Mouse (Mus musculus) limb, embryonic 13.5 days (tissue): Measurements from ENCODE around the gene Kirrel3. TPM values are rescaled to one million over a fixed set of nuclear protein-coding genes. Genes with fewer than 3 reads are reported as not detected.

ENCODE experiments used
- ATAC-seq: fragments of 200-750 bp; cut with Nextera tagmentation; 2 replicates; pipeline ENCODE4 v1.8.0; 2017; ENCODE audit warnings: low read depth, moderate number of reproducible peaks, moderate TSS enrichment; ENCODE audit not compliant: low FRiP score
- H3K27ac ChIP-seq: fragments of 300-500 bp; sonication (generic); 2 replicates; pipeline ENCODE4 v1.5.1; 2015; ENCODE audit warnings: inconsistent platforms, mild to moderate bottlenecking, moderate library complexity
- H3K27me3 ChIP-seq: fragments of 300-500 bp; sonication (generic); 2 replicates; pipeline ENCODE4 v1.6.1; 2015; ENCODE audit warnings: mild to moderate bottlenecking, inconsistent platforms
- H3K36me3 ChIP-seq: fragments of 300-500 bp; sonication (generic); 2 replicates; pipeline ENCODE4 v1.6.1; 2015; ENCODE audit warnings: inconsistent platforms, mild to moderate bottlenecking, moderate library complexity
- H3K4me1 ChIP-seq: fragments of 300-500 bp; sonication (generic); 2 replicates; pipeline ENCODE4 v1.6.1; 2015; ENCODE audit warnings: inconsistent platforms
- H3K4me2 ChIP-seq: fragments of 300-500 bp; sonication (generic); replicated peaks from 2 replicates; pipeline ENCODE4 v1.6.1; 2015; ENCODE audit warnings: inconsistent platforms, mild to moderate bottlenecking, moderate library complexity
- H3K4me3 ChIP-seq: fragments of 300-500 bp; sonication (generic); 2 replicates; pipeline ENCODE4 v1.5.1; 2015; ENCODE audit warnings: moderate library complexity, mild to moderate bottlenecking, inconsistent platforms
- H3K9ac ChIP-seq: fragments of 300-500 bp; sonication (generic); 2 replicates; pipeline ENCODE4 v1.6.1; 2015; ENCODE audit warnings: mild to moderate bottlenecking, inconsistent platforms
- H3K9me3 ChIP-seq: fragments of 300-500 bp; sonication (generic); 2 replicates; pipeline ENCODE4 v1.6.1; 2016; ENCODE audit warnings: inconsistent platforms
- WGBS: fragments of 180-500 bp; shearing (Covaris S2); methylation state at CpG from one replicate; pipeline ENCODE4 v1.1.7; 2015; 5-methylcytosine and 5-hydroxymethylcytosine counted together
- polyA plus RNA-seq: library from polyadenylated mRNA; unstranded; fragments of >200 nt; fragmentation: Nextera tagmentation; extraction: Ambion mirVana; gene quantifications from 2 replicates; pipeline ENCODE4 v1.2.1, GENCODE M21; 2015

Gene Kirrel3
- polyA plus RNA-seq, 1 experiment from 2014 or later, result 20.8 TPM

DNA sequence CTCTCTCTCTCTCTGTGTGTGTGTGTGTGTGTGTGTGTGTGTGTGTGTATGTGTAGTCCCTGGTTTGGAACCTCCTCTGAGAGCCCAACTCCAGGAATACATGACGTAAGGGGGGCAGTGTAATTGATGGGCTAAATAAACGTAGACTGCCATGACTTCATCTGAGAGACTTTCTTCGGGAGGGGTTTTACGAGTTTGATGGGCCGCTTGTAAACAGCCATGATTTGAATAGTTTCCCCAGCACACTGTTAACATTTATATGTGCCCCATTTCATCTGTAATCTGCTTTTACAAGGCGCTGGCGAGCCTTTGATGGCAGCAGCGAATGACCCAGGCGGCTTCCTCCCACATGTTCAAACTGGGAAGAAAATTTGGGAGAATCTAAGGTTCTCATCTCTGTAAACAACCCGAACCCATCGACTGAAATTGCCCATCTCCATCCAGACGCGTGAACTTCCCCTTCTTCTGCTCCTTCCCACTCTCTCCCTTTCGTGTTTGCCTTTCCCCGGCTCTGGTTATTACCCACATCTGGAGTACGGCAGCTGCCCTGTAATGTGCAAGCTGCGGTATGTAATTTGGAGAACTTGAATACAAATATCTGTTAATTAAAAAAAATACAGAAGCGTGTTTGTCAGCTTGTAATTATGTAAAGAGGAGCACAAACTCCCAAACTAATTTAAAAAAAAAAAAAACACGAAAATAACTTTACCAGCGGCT is 34.7 kb downstream of the Kirrel3 start:
- H3K4me2 ChIP-seq, result peak overlapping the region; percentile 52
- peaks cover 17% of the 10 kb centered on the region; the same call in 1 of the 2 replicates for H3K4me1 ChIP-seq
- ATAC-seq, result peak; percentile 69; the same call in 1 of the 2 replicates
- no peak overlapping the region for H3K27ac ChIP-seq
- no peaks in the 10 kb centered on the region for H3K9me3 ChIP-seq
- H3K4me3 ChIP-seq, result peak overlapping the region; percentile 10; the same call in 1 of the 2 replicates
- 19% methylated on average over 20 of the region's 20 CpGs for WGBS
- H3K27me3 ChIP-seq, result peaks cover 22% of the 10 kb centered on the region
- no peak overlapping the region for H3K9ac ChIP-seq
- no peaks in the 10 kb centered on the region for H3K36me3 ChIP-seq

DNA sequence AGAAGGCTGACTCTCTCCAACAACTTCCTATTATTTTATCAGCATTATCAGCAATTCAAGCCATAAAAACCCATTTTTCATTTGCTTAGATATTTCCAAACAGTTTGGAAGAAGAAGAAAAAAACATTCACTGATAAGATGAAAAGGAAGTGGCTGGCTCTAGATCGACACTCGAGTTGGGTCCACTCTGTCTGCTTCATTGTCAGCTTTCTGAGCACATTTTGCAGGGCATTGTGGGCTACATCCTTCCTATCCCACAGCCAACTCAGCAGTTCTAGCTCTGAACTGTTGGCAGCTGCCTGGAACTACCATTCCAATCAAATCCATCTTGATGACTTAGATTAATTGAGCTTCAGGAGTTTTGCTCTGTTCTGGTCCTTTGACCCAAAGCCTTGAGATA is 40.0 kb downstream of the Kirrel3 start:
- WGBS, result 79% methylated on average over 2 of the region's 2 CpGs

DNA sequence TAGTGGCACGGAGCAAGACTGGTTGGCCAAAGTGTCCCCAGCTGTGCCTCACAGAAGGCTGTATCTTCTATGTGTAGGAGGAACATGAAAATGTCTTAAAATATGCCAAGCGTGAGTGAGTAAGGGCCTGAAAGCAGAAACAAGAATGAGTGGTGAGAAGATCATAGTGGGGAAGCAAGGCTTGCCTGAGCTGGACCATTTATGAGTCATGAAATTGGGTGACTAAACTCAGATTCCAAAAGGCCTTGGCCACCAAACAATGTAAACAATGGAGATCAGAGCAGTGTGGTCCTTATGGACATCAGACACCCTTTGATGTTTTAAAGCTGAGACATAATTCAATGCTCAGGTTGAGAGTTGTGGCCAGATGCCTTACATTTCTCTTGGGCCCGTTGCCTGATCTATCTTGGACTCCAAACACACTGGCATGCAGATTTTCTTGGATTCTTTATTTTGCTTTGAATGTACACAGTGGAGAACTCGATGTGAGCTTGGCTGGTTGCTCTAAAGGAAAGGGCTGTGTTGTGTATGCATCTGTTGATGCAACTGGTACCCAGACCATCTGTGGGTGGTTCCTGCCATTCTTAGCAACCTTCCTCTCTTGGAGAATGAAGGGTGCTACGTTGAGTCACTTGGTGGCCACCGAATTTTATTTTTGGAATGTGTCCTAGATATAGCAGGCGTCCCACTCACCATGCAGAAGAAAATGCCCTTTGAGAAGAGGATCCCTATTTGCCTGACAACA is 53.1 kb downstream of the Kirrel3 start:
- H3K4me1 ChIP-seq, result no peaks in the 10 kb centered on the region
- H3K36me3 ChIP-seq, result no peaks in the 10 kb centered on the region
- 0 out of 2 replicates have a peak, but pooled peaks cover 4% of the 10 kb centered on the region for H3K27me3 ChIP-seq
- ATAC-seq, result no peak
- H3K9me3 ChIP-seq, result no peaks in the 10 kb centered on the region
- H3K4me2 ChIP-seq, result no peak overlapping the region
- H3K27ac ChIP-seq, result no peak overlapping the region
- WGBS, result 79% methylated on average over 7 of the region's 7 CpGs
- no peak overlapping the region for H3K9ac ChIP-seq
- no peak overlapping the region for H3K4me3 ChIP-seq

More for the DNA sequence above, 40.0 kb downstream of the Kirrel3 start:
- H3K4me1 ChIP-seq, result 0 out of 2 replicates have a peak, but pooled peaks cover 6% of the 10 kb centered on the region
- H3K4me2 ChIP-seq, result no peak overlapping the region
- H3K27ac ChIP-seq, result no peak overlapping the region
- no peaks in the 10 kb centered on the region for H3K9me3 ChIP-seq
- peaks cover 13% of the 10 kb centered on the region for H3K27me3 ChIP-seq
- H3K36me3 ChIP-seq, result no peaks in the 10 kb centered on the region
- H3K9ac ChIP-seq, result no peak overlapping the region
- H3K4me3 ChIP-seq, result no peak overlapping the region
- no peak for ATAC-seq

DNA sequence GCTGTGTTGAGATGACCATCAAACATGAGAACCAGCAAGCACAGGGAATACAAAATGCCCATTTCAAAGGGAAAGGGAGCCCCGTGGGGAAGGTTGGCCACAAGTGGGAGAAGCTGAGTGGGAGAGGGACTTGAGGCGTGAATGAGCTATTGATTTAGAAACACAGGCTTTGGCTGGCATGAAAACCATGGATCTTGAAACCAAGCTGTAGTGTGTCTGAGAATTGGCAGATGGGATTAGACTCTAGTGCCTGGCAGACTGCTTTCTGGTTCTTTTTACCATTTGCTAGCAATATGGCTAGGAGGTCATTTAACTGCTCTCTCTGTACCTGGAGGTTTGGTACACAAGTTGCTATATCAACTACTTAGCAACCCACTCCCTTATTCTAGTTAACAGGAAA is 56.2 kb downstream of the Kirrel3 start:
- ATAC-seq, result no peak
- WGBS, result 80% methylated on average over 2 of the region's 2 CpGs
- Histone ChIP-seq H3K27me3 (0 out of 2 replicates have a peak, but pooled peaks cover 4% of the 10 kb centered on the region), H3K4me2 (no peak overlapping the region), H3K36me3 (no peaks in the 10 kb centered on the region), H3K9ac (no peak overlapping the region), H3K4me3 (no peak overlapping the region), H3K4me1 (no peaks in the 10 kb centered on the region), H3K9me3 (no peaks in the 10 kb centered on the region), H3K27ac (no peak overlapping the region)

DNA sequence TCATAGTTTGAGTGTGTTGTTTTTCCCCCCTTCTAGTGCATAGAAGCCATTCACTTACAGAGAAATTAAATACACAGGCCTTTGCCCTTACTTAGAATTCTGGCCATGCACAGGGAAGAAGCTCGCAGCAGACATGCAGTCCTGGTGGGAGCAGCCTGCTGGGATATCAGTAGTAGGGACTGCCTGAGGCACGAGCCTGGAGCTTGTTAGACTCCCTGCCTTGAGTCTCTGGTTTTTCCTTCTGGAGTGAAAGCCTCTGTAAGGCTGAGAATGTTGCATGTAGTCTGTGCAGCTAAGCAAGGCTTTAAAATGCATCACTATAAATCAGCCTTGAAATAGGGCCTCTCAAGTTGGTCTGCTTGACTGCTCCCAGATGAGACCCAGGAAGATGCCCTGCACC is 70.0 kb downstream of the Kirrel3 start:
- Histone ChIP-seq H3K27me3 (no peaks in the 10 kb centered on the region), H3K4me3 (no peak overlapping the region), H3K9ac (no peak overlapping the region), H3K27ac (no peak overlapping the region; the same call in 1 of the 2 replicates), H3K36me3 (no peaks in the 10 kb centered on the region), H3K4me2 (no peak overlapping the region), H3K4me1 (peaks cover 36% of the 10 kb centered on the region), H3K9me3 (no peaks in the 10 kb centered on the region)
- WGBS, result 25% methylated on average over 2 of the region's 2 CpGs
- ATAC-seq, result no peak

DNA sequence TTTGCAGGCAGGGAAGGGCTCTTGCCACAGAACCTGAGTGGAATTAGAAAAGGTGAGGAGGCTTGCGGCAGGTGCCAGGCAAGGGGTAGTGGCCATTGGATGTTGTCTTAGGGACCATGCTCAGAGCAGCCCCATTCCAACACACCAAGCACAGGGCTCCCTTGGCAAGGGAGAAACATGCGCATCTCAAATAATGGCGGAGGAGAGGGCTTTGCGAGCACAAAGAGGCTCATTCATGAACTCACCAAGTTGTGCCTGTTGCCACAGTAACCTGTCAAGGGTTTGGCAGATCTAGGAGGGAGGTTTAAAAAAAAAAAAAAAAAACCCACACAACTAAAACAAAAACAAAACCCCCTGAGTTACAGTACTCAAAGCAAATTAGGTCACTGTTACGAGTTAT is 72.2 kb downstream of the Kirrel3 start:
- ATAC-seq, result peak; percentile 80
- H3K27ac ChIP-seq, result no peak overlapping the region
- H3K9me3 ChIP-seq, result no peaks in the 10 kb centered on the region
- H3K4me3 ChIP-seq, result peak overlapping the region; percentile 15; the same call in 1 of the 2 replicates
- no peaks in the 10 kb centered on the region for H3K36me3 ChIP-seq
- H3K4me2 ChIP-seq, result peak overlapping the region; percentile 48
- H3K9ac ChIP-seq, result no peak overlapping the region
- WGBS, result 57% methylated on average over 5 of the region's 5 CpGs
- H3K4me1 ChIP-seq, result peaks cover 36% of the 10 kb centered on the region
- H3K27me3 ChIP-seq, result no peaks in the 10 kb centered on the region

DNA sequence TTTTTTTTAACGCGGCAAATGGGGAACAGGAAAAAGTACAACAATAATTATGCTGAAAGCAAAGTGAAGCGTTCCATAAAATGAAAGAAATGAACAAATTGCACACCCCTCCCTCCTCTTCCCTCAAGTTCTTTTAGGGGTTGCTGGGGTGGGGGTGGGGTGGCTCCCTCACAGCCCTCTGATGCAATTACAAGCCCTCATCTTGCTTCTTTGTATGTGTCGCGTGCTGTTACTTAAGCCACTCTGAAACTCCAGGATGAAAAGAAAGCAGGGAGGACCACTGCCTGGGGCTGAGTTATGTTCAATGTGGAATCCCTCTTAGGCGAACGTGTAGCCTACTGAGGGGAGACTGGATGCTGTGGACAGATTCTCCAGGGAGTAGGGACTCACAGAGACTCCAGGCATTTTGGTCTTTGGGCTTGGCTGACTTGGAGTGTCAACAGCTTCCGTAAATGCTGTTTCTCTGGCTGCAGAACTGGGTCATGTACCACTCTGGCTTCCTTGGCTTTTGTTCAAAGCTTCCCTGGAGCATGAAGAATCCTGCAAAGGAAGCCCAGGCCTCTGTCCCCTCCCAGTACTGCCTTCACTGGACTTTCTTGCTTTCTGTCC is 72.7 kb downstream of the Kirrel3 start:
- ATAC-seq, result peak; percentile 15; the same call in 1 of the 2 replicates
- Histone ChIP-seq H3K27me3 (no peaks in the 10 kb centered on the region), H3K4me3 (peak overlapping the region; percentile 15; the same call in 1 of the 2 replicates), H3K36me3 (no peaks in the 10 kb centered on the region), H3K9me3 (no peaks in the 10 kb centered on the region), H3K9ac (no peak overlapping the region), H3K4me2 (peak overlapping the region; percentile 48), H3K4me1 (peaks cover 36% of the 10 kb centered on the region), H3K27ac (peak overlapping the region; percentile 23; the same call in 1 of the 2 replicates)
- 40% methylated on average over 8 of the region's 8 CpGs for WGBS

DNA sequence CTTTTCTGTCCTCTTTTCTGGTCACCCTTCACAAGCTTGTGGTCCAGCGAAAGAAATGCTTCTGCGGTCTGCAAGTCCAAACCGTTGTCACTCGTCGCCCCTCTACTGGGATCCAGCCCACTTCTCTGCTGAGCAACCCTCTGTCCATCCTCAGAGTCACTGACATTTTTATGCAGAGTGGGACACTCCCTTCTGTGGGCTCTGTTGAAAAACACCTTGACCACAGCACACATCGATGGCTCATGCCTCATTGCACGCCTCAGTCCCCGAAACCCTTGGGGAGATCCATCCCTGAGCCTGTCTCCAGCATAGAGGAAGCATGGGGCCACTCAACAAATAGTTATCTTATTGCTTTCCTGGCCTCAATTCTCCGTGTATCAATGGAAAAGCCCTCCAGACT is 73.4 kb downstream of the Kirrel3 start:
- no peaks in the 10 kb centered on the region for H3K27me3 ChIP-seq
- H3K36me3 ChIP-seq, result no peaks in the 10 kb centered on the region
- no peak overlapping the region for H3K4me3 ChIP-seq
- H3K4me1 ChIP-seq, result peaks cover 36% of the 10 kb centered on the region
- H3K9me3 ChIP-seq, result no peaks in the 10 kb centered on the region
- no peak for ATAC-seq
- 91% methylated on average over 9 of the region's 9 CpGs for WGBS
- no peak overlapping the region for H3K4me2 ChIP-seq
- H3K27ac ChIP-seq, result no peak overlapping the region
- no peak overlapping the region for H3K9ac ChIP-seq

DNA sequence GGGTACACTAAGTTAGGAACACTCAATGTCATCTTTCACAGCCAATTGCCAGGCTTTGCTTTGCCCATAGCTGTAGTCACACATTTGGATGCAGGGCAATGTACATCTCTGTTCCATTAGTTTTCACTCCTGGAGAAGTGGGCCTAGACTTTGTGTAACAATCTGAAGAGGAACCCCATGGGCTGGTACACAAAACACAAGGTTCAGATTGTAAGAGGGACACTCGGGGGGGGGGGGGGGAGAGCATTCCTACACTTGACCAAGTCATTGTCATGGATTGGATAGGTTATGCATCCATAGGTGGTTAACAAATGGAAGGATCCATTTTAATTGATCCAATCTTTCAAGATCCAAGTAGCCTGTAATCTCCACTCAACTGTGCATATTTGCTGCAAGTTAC is 75.6 kb downstream of the Kirrel3 start:
- H3K27ac ChIP-seq, result no peak overlapping the region
- H3K9me3 ChIP-seq, result no peaks in the 10 kb centered on the region
- no peak overlapping the region for H3K4me2 ChIP-seq
- 36% methylated on average over 1 of the region's 1 CpGs for WGBS
- no peaks in the 10 kb centered on the region for H3K36me3 ChIP-seq
- no peak overlapping the region for H3K9ac ChIP-seq
- H3K27me3 ChIP-seq, result no peaks in the 10 kb centered on the region
- H3K4me1 ChIP-seq, result peaks cover 28% of the 10 kb centered on the region
- no peak for ATAC-seq
- H3K4me3 ChIP-seq, result no peak overlapping the region

DNA sequence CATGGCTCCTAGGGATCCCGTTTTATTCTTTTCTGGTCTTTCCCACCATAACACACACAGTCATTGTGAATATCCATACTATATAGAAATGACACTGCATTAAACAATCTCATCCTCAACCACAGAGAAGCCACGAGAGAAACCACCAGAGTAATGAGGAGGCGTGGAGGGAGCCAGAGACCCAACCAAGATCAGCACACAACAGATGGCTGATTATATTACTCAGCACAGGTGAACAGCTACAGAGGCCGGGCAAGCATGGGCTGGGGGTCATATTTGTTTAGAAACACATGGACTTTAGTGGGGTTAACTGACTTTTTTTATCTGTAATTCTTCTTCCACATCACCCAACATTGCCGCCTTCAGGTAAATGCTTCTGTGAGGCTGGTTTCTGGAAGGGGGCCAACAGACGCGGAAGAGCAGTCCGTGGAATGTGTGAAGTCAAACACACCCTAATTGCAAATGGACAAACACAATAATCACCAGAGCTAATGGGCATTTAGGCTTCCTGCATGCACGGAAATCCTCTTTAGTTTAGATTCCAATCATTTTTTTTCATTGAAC is 76.8 kb downstream of the Kirrel3 start:
- Histone ChIP-seq H3K4me3 (no peak overlapping the region), H3K4me1 (peaks cover 23% of the 10 kb centered on the region), H3K36me3 (no peaks in the 10 kb centered on the region), H3K27ac (no peak overlapping the region), H3K9ac (no peak overlapping the region), H3K27me3 (no peaks in the 10 kb centered on the region), H3K4me2 (no peak overlapping the region), H3K9me3 (no peaks in the 10 kb centered on the region)
- no peak for ATAC-seq
- WGBS, result 70% methylated on average over 9 of the region's 9 CpGs

DNA sequence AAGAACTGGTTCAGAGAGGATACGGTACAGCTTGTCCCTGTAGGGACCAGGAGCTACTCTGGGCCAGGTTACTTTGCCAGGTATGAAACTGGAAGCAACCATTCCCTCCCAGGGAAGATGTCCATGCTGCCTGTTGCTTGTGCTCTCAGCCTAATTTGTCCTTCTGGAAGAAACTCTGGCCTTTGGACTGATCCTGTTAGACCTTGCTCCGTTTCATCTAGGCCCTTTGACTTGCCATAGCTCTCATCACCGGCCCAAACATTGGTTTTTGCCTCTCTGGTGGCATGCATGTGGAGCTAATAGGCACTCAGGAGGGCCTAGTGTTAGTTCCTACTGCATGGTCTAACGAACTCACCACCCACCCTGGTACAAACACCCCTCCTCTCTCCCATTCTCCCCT is 88.2 kb downstream of the Kirrel3 start:
- no peaks in the 10 kb centered on the region for H3K9me3 ChIP-seq
- no peak overlapping the region for H3K27ac ChIP-seq
- no peaks in the 10 kb centered on the region for H3K4me1 ChIP-seq
- no peak for ATAC-seq
- no peak overlapping the region for H3K4me2 ChIP-seq
- no peaks in the 10 kb centered on the region for H3K27me3 ChIP-seq
- H3K36me3 ChIP-seq, result no peaks in the 10 kb centered on the region
- WGBS, result 81% methylated on average over 4 of the region's 4 CpGs
- no peak overlapping the region for H3K4me3 ChIP-seq
- H3K9ac ChIP-seq, result no peak overlapping the region

DNA sequence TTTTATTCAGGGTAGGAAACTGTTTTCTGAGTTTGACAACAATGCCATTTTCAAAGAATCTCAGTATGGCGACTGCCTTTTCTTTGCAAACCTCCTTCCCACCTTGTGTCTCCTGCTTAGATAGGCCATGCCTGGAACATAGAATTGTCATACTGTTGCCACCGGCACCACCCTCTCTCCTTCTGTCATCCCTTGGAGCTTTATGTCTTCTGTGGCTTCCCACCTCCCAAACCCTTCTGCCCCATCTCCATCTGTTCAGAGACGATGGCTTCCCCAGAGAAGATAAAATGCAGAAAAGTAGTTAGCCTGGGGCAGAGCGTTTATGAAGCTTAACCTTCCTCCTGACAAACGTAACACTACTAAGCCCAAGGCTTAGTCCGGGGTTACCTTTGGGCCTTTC is 88.9 kb downstream of the Kirrel3 start:
- H3K9ac ChIP-seq, result no peak overlapping the region
- no peaks in the 10 kb centered on the region for H3K36me3 ChIP-seq
- WGBS, result 85% methylated on average over 6 of the region's 6 CpGs
- no peaks in the 10 kb centered on the region for H3K9me3 ChIP-seq
- no peaks in the 10 kb centered on the region for H3K27me3 ChIP-seq
- H3K4me3 ChIP-seq, result no peak overlapping the region
- no peak overlapping the region for H3K27ac ChIP-seq
- no peak for ATAC-seq
- no peak overlapping the region for H3K4me2 ChIP-seq
- no peaks in the 10 kb centered on the region for H3K4me1 ChIP-seq
